Mouse (Mus musculus) liver, adult 2 months (tissue): ENCODE data around the gene Pou5f1.

Experiments
- CTCF ChIP-seq: fragments of 200-500 bp; IDR thresholded peaks from 2 replicates; pipeline ENCODE4 v1.5.1; 2011; ENCODE audit warnings: low read depth, low read length, control low read depth
- POLR2A ChIP-seq: fragments of 200-500 bp; IDR thresholded peaks from 2 replicates; pipeline ENCODE4 v1.6.1; 2011; ENCODE audit warnings: low read length, control low read depth; ENCODE audit not compliant: insufficient read depth; ENCODE audit errors: extremely low read depth

DNA sequence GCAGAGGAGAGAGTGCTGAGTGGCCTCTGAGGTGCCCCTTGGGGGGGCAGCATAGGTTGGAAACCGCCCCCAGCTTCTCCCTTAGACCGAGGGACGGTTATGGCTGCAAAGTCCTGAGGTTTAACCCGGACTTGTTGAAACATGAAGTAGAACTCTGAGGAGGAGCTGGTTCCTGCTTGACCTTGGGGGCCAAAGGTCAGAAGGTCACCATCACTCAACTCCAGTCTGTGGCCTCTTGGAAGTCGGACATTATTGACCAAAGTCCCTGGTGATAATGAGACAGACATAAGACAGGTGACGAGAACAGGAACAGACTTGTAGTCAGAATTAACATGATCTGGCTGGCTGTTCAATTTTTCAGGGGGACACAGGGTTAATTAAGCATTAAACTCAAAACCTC, 8.9 kb downstream of the Pou5f1 start:
- no peak for TF ChIP-seq CTCF
- no peak for TF ChIP-seq POLR2A
